Mouse (Mus musculus) bone marrow, adult 2 months (tissue): ENCODE results near the gene Gm4491.
A peak's percentile ranks its signal among the peaks of the same experiment; 100 is the strongest.

Experiments used
- CTCF ChIP-seq: fragments of 200-500 bp; IDR thresholded peaks from 2 replicates; pipeline ENCODE4 v1.5.1; 2011; ENCODE audit warnings: low read length, control low read depth; ENCODE audit not compliant: control insufficient read depth, insufficient read depth
- POLR2A ChIP-seq: fragments of 200-500 bp; IDR thresholded peaks from 2 replicates; pipeline ENCODE4 v1.6.1; 2011; ENCODE audit warnings: low read depth, mild to moderate bottlenecking, control low read depth, low read length, borderline replicate concordance; ENCODE audit not compliant: control insufficient read depth

DNA sequence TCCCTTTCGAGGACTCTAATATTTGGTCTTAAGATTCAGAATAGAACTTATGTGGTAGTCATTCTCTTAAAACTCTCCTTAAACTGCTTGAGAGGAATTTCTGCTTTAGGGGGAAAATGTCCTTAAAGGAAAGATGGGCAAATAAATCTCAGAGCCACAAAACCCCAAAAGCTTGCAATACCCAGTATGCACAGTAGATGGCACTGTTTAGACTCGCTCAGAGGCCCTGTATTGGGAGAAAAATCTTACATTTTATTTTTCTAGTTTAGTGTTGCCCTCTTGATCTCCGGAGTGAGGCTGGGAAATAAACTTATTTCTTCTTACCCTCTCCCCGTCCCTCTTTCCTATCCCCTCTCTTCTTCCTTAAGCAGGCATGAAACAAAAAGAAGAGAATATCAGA lies 6.5 kb downstream of the Gm4491 start:
- TF ChIP-seq POLR2A (no peak), CTCF (peak; percentile 3; the same call in 1 of the 2 replicates)
